8 mouse cellular contexts compared by ENCODE assay signal in the genomic region with DNA sequence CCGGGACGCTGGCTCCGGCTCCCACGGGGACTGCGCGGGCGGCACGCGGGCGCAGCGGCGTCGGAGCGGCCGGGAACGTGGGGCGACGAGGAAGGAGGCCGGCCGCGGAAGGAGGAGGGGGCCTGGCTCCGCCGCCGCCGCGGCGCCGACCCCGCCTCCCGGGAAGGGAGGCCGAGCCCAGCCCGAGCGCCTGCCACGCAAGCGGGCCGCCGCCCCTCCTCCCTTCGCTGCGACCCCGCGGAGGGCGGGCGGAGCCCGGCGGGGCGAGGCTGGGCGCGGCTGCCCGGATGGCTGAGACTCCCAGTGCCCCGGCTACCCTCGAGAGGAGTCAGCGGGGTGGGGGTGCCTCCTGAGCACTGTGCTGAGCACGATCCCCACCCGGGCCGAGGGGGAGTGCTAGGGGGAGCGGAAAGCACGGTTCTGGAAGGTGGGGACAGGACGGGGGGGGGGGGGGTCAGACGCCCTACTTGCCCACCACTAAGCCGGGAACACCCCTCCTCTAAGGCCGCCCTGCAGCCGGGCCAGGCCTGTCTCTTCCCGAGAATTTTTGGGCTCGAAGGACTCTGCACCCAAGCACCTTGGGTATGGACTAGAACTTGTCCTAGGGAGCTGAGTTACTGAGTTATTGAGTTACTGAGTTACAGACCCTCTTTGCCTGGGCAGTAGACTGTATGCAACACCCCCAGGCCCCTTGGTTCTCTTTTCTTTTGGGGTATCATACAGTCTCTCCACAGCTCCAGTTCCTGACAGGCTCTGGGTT. TPM values are rescaled to one million over a fixed set of nuclear protein-coding genes. Genes with fewer than 3 reads are reported as not detected.
DNase-seq lines count a peak whose midpoint lies in the region; ATAC-seq and TF ChIP-seq lines count a peak whose summit lies in the region.

Ckap4 (minus strand) TSS at position 151 of the 760 bp plus-strand sequence.

- WGBS in forebrain, postnatal 0 days: under 1% methylated on average over 34 of the region's 64 CpGs
- WGBS in hindbrain, embryonic 10.5 days: 1% methylated on average over 47 of the region's 64 CpGs

- peak within 1 kb of the TSS; percentile 83 for H3K27ac ChIP-seq in forebrain, postnatal 0 days (ENCODE audit: low read depth, low read length)
- H3K27ac ChIP-seq in hindbrain, embryonic 10.5 days: peak within 1 kb of the TSS; percentile 99

- TF ChIP-seq CTCF in forebrain, postnatal 0 days (IDR thresholded peaks at IDR 0.05; ENCODE audit: low read depth): no peak

- no peaks in the 10 kb centered on the region for H3K36me3 ChIP-seq in forebrain, postnatal 0 days (ENCODE audit: insufficient read depth)
- peaks cover 31% of the 10 kb centered on the region for H3K36me3 ChIP-seq in hindbrain, embryonic 10.5 days

- H3K4me1 ChIP-seq in forebrain, postnatal 0 days (ENCODE audit: insufficient read depth): peaks cover 19% of the 10 kb centered on the region
- H3K4me1 ChIP-seq in hindbrain, embryonic 10.5 days (replicated peaks): peaks cover 58% of the 10 kb centered on the region

- peak within 1 kb of the TSS; percentile 78 for H3K4me3 ChIP-seq in forebrain, postnatal 0 days (ENCODE audit: low read depth, low read length)
- peak within 1 kb of the TSS; percentile 94 for H3K4me3 ChIP-seq in hindbrain, embryonic 10.5 days

- H3K9ac ChIP-seq in forebrain, postnatal 0 days: peak within 1 kb of the TSS; percentile 85

- DNase-seq in ZHBTc4 (ENCODE audit: low read depth, low spot score): peak; percentile 85
- peak; percentile 34 for DNase-seq in cerebellum, adult 9-10 months
- peak; percentile 76 for DNase-seq in forebrain, postnatal 0 days
- peak; percentile 73 for DNase-seq in hindbrain, embryonic 10.5 days (ENCODE audit: low spot score)
- DNase-seq in layer of hippocampus, postnatal 36 days: peak; percentile 41 to 45
- DNase-seq in lung, postnatal 36 days: peak; percentile 80
- DNase-seq in retina, postnatal 7 days (ENCODE audit: low read depth, low spot score): peak; percentile 50
- no peak for DNase-seq in c-Kit-positive CD71-positive TER-119-positive erythroid progenitor cells, embryonic 14.5 days (ENCODE audit: low spot score)

- H3K9me3 ChIP-seq in forebrain, postnatal 0 days (ENCODE audit: low read length): no peaks in the 10 kb centered on the region
- no peaks in the 10 kb centered on the region for H3K9me3 ChIP-seq in hindbrain, embryonic 10.5 days

- no peaks in the 10 kb centered on the region for H3K27me3 ChIP-seq in forebrain, postnatal 0 days (ENCODE audit: insufficient read depth, low read length)
- no peaks in the 10 kb centered on the region for H3K27me3 ChIP-seq in hindbrain, embryonic 10.5 days (ENCODE audit: insufficient read depth, poor library complexity, severe bottlenecking)

- ATAC-seq in forebrain, postnatal 0 days: peak; percentile 89

- H3K4me2 ChIP-seq in forebrain, postnatal 0 days (ENCODE audit: low read depth): peak within 1 kb of the TSS; percentile 83

RNA-seq across cellular contexts. Expression of gene Ckap4, which starts in this region (rescaled TPM):
- total RNA-seq in forebrain, postnatal 0 days (2014; rRNA removed): 49.1 and 66.3 TPM in 2 replicates
- polyA plus RNA-seq in forebrain, postnatal 0 days (2015; fragmentation: Nextera tagmentation; extraction: Ambion mirVana): 39.9 and 50.1 TPM in 2 replicates
- polyA plus RNA-seq in hindbrain, embryonic 10.5 days (2016; fragmentation: Nextera tagmentation; extraction: Ambion mirVana): 72.6 and 77.2 TPM in 2 replicates
- total RNA-seq in layer of hippocampus, postnatal 36 days (2021): 10 to 100 TPM; 21.6 to 22.5 TPM
